Mouse (Mus musculus): ENCODE results near the gene Mrpl35. TPM values are rescaled to one million over a fixed set of nuclear protein-coding genes. Genes with fewer than 3 reads are reported as not detected.

Gene Mrpl35
- 46.4 and 52.5 TPM in 2 replicates for polyA plus RNA-seq (2015; fragmentation: Nextera tagmentation; extraction: Ambion mirVana)

DNA sequence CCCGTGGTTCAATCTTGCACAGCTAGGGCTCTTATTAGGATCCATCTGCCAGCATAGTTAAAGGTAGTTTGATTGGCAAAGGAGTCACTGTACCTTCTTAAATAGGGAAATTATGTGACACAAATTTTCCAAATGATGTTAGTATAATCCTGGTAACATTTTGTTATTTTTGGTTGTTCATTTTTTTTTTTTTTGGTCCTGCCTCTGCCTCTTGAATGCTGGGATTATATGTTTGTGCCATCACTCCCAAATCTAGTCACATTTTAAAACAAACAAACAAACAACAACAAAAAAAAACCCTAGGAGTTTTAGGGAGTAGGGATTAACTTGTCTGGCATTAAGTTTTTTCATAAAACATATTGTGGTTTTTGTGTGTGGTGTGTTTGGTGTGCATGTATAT, at the start of gene Mrpl35:
Mrpl35 (minus strand) TSS at position 101 of the 400 bp plus-strand sequence.

GRCm38 (mm10) chr6:71830690-71831580, 4.2 kb upstream of the Mrpl35 start, which contains the start of gene Immt:
Immt (plus strand) TSS chr6:71831331.

Other genes starting within 250 kb of the Mrpl35 start
- 15.4 and 15.5 TPM in 2 replicates for gene Kdm3a, start 194.0 kb downstream of the Mrpl35 start, polyA plus RNA-seq (2015; fragmentation: Nextera tagmentation; extraction: Ambion mirVana)
- gene Reep1, start 119.4 kb downstream of the Mrpl35 start, polyA plus RNA-seq (2015; fragmentation: Nextera tagmentation; extraction: Ambion mirVana): 169 and 194 TPM in 2 replicates
- 157 and 158 TPM in 2 replicates for gene Immt, start 4.4 kb upstream of the Mrpl35 start, polyA plus RNA-seq (2015; fragmentation: Nextera tagmentation; extraction: Ambion mirVana)
- 53.1 and 56.8 TPM in 2 replicates for gene Ptcd3, start 81.8 kb upstream of the Mrpl35 start, polyA plus RNA-seq (2015; fragmentation: Nextera tagmentation; extraction: Ambion mirVana)
- 15.9 and 17.0 TPM in 2 replicates for gene Polr1a, start 82.1 kb upstream of the Mrpl35 start, polyA plus RNA-seq (2015; fragmentation: Nextera tagmentation; extraction: Ambion mirVana)